Mouse (Mus musculus) midbrain, postnatal 0 days (tissue): ENCODE measurements around the gene Ebpl. TPM values are rescaled to one million over a fixed set of nuclear protein-coding genes. Genes with fewer than 3 reads are reported as not detected.
"Not testable (repeated sequence)": the region's sequence is repeated elsewhere in the genome, so short reads cannot be mapped to it uniquely, and the experiment has no call there.

ENCODE experiments used
- ATAC-seq: fragments of 200-750 bp; cut with Nextera tagmentation; 2 replicates; pipeline ENCODE4 v1.8.0; 2017; ENCODE audit warnings: moderate number of reproducible peaks, mild to moderate bottlenecking, moderate TSS enrichment, moderate library complexity; ENCODE audit not compliant: low FRiP score
- DNase-seq: peaks from one replicate; pipeline ENCODE4 v3.0.0-alpha.2; 2015; ENCODE audit warnings: low spot score
- H3K27ac ChIP-seq: fragments of 300-500 bp; sonication (generic); 2 replicates; pipeline ENCODE4 v1.5.1; 2014; ENCODE audit warnings: low read depth, mild to moderate bottlenecking, low read length, mixed read lengths
- H3K27me3 ChIP-seq: fragments of 300-500 bp; sonication (generic); 2 replicates; pipeline ENCODE4 v1.6.1; 2014; ENCODE audit warnings: low read length, control low read depth, mixed read lengths; ENCODE audit not compliant: insufficient read depth
- H3K36me3 ChIP-seq: fragments of 300-500 bp; sonication (generic); 2 replicates; pipeline ENCODE4 v1.6.1; 2014; ENCODE audit warnings: low read length, control low read depth, mixed read lengths; ENCODE audit not compliant: insufficient read depth
- H3K4me1 ChIP-seq: fragments of 300-500 bp; sonication (generic); 2 replicates; pipeline ENCODE4 v1.6.1; 2014; ENCODE audit warnings: mild to moderate bottlenecking, control low read depth, antibody characterized with exemption, low read length, mixed read lengths; ENCODE audit not compliant: insufficient read depth
- H3K4me2 ChIP-seq: fragments of 300-500 bp; sonication (generic); 2 replicates; pipeline ENCODE4 v1.6.1; 2014; ENCODE audit warnings: low read depth, mild to moderate bottlenecking, low read length, mixed read lengths; ENCODE audit not compliant: poor library complexity, severe bottlenecking
- H3K4me3 ChIP-seq: fragments of 300-500 bp; sonication (generic); 2 replicates; pipeline ENCODE4 v1.5.1; 2014; ENCODE audit warnings: low read depth, mild to moderate bottlenecking, low read length, moderate library complexity
- H3K9ac ChIP-seq: fragments of 300-500 bp; sonication (generic); replicated peaks from 2 replicates; pipeline ENCODE4 v1.6.1; 2014; ENCODE audit warnings: mild to moderate bottlenecking, low read length, moderate library complexity, mixed read lengths; ENCODE audit not compliant: poor library complexity, severe bottlenecking
- H3K9me3 ChIP-seq: fragments of 300-500 bp; sonication (generic); 2 replicates; pipeline ENCODE4 v1.6.1; 2016; ENCODE audit warnings: low read length, control low read depth
- CTCF ChIP-seq: IDR thresholded peaks from 2 replicates; pipeline ENCODE4 v1.5.1; 2016; ENCODE audit warnings: antibody characterized with exemption, mild to moderate bottlenecking
- WGBS: fragments of 180-500 bp; shearing (Covaris S2); extraction: QIAGEN DNeasy Blood & Tissue Kit; methylation state at CpG from one replicate; pipeline ENCODE4 v1.1.7; 2014; 5-methylcytosine and 5-hydroxymethylcytosine counted together
- polyA plus RNA-seq: library from polyadenylated mRNA; unstranded; fragments of >200 nt; fragmentation: Nextera tagmentation; extraction: Ambion mirVana; gene quantifications from 2 replicates; pipeline ENCODE4 v1.2.1, GENCODE M21; 2015
- total RNA-seq: library from RNA; depleted of rRNA; stranded (reverse); fragments of >200 nt; gene quantifications from 2 replicates; pipeline ENCODE4 v1.2.3, GENCODE M21; 2014

Gene Ebpl
- total and polyA plus RNA-seq, 2 experiments from 2014 or later: 3.4 to 8.8 TPM

DNA sequence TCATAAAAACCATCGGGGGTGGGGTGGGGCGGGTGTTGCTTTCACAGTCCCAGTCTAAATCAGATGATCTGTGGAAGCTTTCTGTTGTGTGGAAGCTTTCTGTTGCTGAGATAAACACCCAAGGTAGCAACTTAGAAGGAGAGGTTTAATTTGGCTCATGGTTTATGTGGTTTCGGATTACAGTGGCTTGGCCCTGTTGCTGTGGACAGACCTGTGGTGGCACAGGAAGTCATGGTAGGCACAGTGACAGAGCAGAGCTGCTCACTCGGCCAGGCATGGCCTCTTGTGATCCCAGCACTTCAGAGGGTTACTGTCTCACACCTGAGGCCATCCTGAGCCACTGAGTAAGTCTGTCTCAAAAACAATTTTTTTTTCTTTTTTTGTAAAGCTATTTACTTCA is 20.9 kb downstream of the Ebpl start:
- H3K36me3 ChIP-seq: no peaks in the 10 kb centered on the region
- no peak for TF ChIP-seq CTCF
- no peaks in the 10 kb centered on the region for H3K4me1 ChIP-seq
- ATAC-seq (no peak), DNase-seq (no peak)
- no peak overlapping the region for H3K27ac ChIP-seq
- H3K4me2 ChIP-seq: no peak overlapping the region
- H3K4me3 ChIP-seq: no peak overlapping the region
- 95% methylated on average over 4 of the region's 4 CpGs for WGBS
- H3K9ac ChIP-seq: no peak overlapping the region
- H3K27me3 ChIP-seq: no peaks in the 10 kb centered on the region
- H3K9me3 ChIP-seq: no peaks in the 10 kb centered on the region

DNA sequence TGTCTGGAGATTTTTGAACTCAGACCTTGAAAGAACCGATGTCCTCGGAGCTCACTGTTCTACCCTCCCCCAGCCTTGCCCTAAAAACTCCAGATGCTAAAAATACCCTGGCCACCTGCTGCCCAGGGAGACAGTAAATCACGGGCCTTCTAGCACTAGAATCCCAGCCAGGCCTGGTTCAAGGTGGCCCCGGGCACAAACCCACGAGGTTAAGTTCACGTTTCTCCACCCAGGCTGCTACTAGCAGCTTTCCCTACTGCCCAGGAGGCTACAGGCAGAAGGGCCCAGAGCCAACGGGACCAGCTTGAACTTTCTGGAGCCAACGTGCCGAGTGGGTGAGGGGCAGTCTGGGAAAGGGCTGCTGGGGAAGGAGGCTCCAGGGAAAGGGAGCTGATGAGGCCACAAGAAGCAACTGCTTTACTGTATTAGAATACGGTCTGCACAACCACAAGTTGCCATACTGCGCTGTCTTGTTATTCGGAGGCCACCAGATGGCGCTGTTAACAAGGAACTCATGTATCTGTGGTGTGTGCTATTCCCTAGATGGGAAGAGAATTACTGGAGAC is 29.2 kb downstream of the Ebpl start:
- DNase-seq: peak; percentile 93
- no peaks in the 10 kb centered on the region for H3K4me1 ChIP-seq
- H3K9ac ChIP-seq: 0 out of 2 replicates have a peak overlapping the region, but pooled peaks have one; percentile 33
- 17% methylated on average over 13 of the region's 13 CpGs for WGBS
- H3K36me3 ChIP-seq: no peaks in the 10 kb centered on the region
- H3K4me2 ChIP-seq: 0 out of 2 replicates have a peak overlapping the region, but pooled peaks have one; percentile 26
- peak; percentile 78 for ATAC-seq
- no peaks in the 10 kb centered on the region for H3K9me3 ChIP-seq
- H3K27me3 ChIP-seq: no peaks in the 10 kb centered on the region
- no peak overlapping the region for H3K4me3 ChIP-seq
- peak overlapping the region; percentile 32; the same call in 1 of the 2 replicates for H3K27ac ChIP-seq
- TF ChIP-seq CTCF: peak; percentile 93

DNA sequence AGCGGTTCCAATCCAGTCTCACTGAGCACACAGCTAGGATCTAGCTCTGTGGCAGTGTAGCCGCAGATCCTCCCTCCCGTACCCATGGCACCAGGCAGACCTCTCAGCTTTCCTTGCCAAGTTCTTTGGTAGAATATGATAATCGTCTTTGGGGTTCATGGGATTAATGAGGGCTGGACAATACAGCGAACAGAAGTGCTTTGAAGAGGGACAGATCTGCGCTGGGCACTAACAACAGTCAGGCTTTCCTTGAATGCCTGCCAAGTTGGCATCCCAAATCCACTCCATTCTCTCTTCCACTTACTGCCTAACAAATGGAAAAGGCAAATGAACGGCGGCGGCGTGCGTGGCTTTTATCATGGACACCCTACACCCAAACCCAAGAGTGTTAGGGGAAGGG is 29.6 kb downstream of the Ebpl start:
- 0 out of 2 replicates have a peak overlapping the region, but pooled peaks have one; percentile 33 for H3K9ac ChIP-seq
- TF ChIP-seq CTCF: no peak
- no peak overlapping the region for H3K4me2 ChIP-seq
- no peaks in the 10 kb centered on the region for H3K9me3 ChIP-seq
- DNase-seq (peak; percentile 88), ATAC-seq (peak; percentile 15)
- H3K27me3 ChIP-seq: no peaks in the 10 kb centered on the region
- H3K4me1 ChIP-seq: no peaks in the 10 kb centered on the region
- H3K36me3 ChIP-seq: no peaks in the 10 kb centered on the region
- 43% methylated on average over 11 of the region's 11 CpGs for WGBS
- no peak overlapping the region for H3K4me3 ChIP-seq
- 0 out of 2 replicates have a peak overlapping the region, but pooled peaks have one; percentile 32 for H3K27ac ChIP-seq

DNA sequence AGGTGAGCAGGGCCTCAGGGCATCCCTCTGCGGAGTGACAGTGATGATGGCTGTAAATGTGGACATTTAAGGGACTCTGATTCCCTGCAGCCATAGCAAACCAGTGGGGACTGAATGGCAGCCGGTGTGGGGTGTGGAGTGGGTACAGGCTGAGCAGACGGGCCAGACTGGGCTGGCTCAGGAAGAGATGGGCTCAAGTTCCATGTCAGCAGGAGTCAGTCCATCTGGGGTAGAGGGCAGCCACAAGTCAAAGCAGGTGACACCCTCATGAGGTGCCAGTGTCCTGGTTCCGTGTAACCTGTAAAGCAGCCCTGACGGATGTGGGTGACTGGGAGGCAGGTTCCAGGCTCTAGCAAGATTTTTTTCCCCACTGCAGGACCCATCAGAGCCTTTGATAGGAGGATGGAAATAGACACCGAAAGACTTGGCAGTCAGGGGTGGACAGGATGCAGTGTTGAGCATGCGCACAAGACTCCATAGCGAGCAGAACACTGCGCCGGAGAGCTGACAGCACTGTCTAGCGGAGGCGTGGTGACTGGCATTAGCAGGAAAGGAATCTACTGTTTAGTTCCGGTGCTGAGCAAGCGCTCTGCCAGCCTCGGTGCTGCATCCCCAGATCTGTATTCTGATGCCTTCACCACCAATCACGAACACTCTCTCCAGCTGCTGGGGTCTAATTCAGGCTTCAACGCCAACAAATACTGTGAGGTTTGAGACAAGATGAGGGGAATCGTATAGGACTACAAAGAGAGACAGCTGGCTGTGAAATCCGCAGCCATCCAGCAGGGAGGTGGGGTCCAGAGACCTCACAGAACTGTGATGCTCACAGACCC is 32.4 kb downstream of the Ebpl start:
- TF ChIP-seq CTCF: peak; percentile 55
- peak; percentile 87 for ATAC-seq
- H3K4me1 ChIP-seq: no peaks in the 10 kb centered on the region
- H3K4me2 ChIP-seq: peak overlapping the region; percentile 47
- H3K9me3 ChIP-seq: peaks cover 2% of the 10 kb centered on the region
- WGBS: 26% methylated on average over 19 of the region's 19 CpGs
- H3K4me3 ChIP-seq: peak overlapping the region; percentile 23; the same call in 1 of the 2 replicates
- no peaks in the 10 kb centered on the region for H3K27me3 ChIP-seq
- DNase-seq: peak; percentile 95
- peak overlapping the region; percentile 54 for H3K9ac ChIP-seq
- peak overlapping the region; percentile 74 for H3K27ac ChIP-seq
- no peaks in the 10 kb centered on the region for H3K36me3 ChIP-seq

DNA sequence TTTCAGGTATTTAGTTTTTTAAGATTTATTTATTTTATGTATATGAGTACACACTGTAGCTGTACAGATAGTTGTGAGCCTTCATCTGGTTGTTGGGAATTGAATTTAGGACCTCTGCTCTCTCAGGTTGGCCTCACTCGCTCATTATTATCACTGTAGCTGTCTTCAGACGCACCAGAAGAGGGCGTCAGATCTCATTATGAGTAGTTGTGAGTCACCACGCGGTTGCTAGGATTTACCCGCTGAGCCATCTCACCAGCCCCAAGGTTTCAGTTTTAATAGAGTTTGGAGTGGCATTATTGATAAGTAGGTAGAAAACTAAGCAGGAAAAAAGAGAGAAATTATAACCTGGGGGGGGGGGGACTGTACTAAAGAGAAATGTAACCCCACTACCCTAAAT is 33.2 kb downstream of the Ebpl start:
- 23% methylated on average over 6 of the region's 6 CpGs for WGBS
- H3K27me3 ChIP-seq, H3K4me3 ChIP-seq, ATAC-seq, H3K4me1 ChIP-seq, H3K9ac ChIP-seq, H3K27ac ChIP-seq, H3K36me3 ChIP-seq, H3K4me2 ChIP-seq, H3K9me3 ChIP-seq: not testable (repeated sequence)
- DNase-seq: peak; percentile 12
- TF ChIP-seq CTCF: peak; percentile 39

DNA sequence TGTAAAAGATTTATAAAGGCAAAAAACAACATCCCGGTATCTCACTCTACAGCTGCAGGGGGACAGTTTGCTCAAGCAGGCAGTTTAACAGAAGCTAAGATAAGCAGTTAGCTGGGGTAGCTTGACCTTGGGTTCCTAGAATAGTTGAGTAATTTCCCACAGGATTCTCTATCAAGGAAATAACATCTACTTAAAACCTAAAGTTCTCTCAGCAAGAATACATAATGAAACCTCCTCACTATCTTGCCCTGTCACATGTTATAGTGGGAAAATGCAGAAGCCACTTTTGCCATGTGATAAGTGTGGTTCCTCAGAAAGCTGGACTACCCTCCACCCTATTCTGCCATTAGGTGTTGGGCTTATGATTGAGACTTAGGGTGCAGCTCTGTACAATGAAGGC is 37.5 kb downstream of the Ebpl start:
- no peak overlapping the region for H3K27ac ChIP-seq
- 95% methylated on average over 1 of the region's 1 CpGs for WGBS
- H3K4me1 ChIP-seq: no peaks in the 10 kb centered on the region
- peaks cover 7% of the 10 kb centered on the region for H3K9me3 ChIP-seq
- ATAC-seq (no peak), DNase-seq (no peak)
- H3K9ac ChIP-seq: no peak overlapping the region
- no peak overlapping the region for H3K4me2 ChIP-seq
- no peaks in the 10 kb centered on the region for H3K27me3 ChIP-seq
- H3K36me3 ChIP-seq: no peaks in the 10 kb centered on the region
- H3K4me3 ChIP-seq: no peak overlapping the region
- TF ChIP-seq CTCF: no peak
